Mouse (Mus musculus) liver, embryonic 18 days (tissue): ENCODE measurements around the gene Car5a. TPM values are rescaled to one million over a fixed set of nuclear protein-coding genes. Genes with fewer than 3 reads are reported as not detected.

Source experiments
- polyA plus RNA-seq: library from polyadenylated mRNA; depleted of rRNA; stranded (reverse); fragments of >200 nt; gene quantifications from 2 replicates; pipeline ENCODE4 v1.2.3, GENCODE M21; 2012; rRNA removed

The Car5a gene
- 8.6 and 9.2 TPM in 2 replicates for polyA plus RNA-seq

GRCm38 (mm10) chr8:121944831-121945230 lies at the start of gene Car5a:
Gene Car5a, minus strand, starts transcription at chr8:121944904.

GRCm38 (mm10) chr8:121949222-121949800 lies 4.6 kb upstream of the Car5a start, which contains the start of gene Banp:
Gene Banp, plus strand, starts transcription at chr8:121949750.

GRCm38 (mm10) chr8:121907587-121908248 lies 37.0 kb downstream of the Car5a start, which contains the start of gene Slc7a5:
Gene Slc7a5, minus strand, starts transcription at chr8:121907694.

Other genes with a start within 250 kb of the Car5a start
- gene Jph3, start 215.3 kb downstream of the Car5a start, polyA plus RNA-seq, result not detected in 2 replicates
- 11.1 and 11.7 TPM in 2 replicates for gene Klhdc4, start 115.3 kb downstream of the Car5a start, polyA plus RNA-seq
- 15.8 and 16.0 TPM in 2 replicates for gene Slc7a5, start 37.2 kb downstream of the Car5a start, polyA plus RNA-seq
- gene Banp, start 4.8 kb upstream of the Car5a start, polyA plus RNA-seq, result 17.2 and 19.5 TPM in 2 replicates